Mouse (Mus musculus) kidney, postnatal 10 days (tissue): ENCODE data around the gene Simc1.
A peak's percentile ranks its signal among the peaks of the same experiment; 100 is the strongest.

Experiments used
- DNase-seq: peaks from one replicate; pipeline ENCODE4 v3.0.0; 2021; ENCODE audit warnings: mixed read lengths

Gene Simc1

DNA sequence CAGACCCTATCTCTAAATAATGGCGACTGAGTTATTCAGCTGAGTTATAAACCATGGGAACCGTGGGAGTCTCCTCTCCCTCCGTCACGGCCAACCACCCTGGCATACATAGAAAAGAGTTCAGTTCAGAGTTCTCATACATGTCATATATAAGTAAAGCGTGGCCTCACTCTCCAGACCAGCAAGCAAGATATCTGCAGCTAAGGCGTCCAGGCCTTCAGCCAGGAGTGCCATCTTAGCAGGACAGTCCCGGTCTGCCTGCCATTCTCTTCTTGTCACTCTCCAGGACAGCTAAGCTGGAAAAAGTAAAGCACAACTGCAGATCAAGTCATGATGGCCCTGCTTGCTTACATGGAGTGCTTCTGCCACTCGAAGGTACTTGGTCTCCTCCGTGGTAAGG, 52.6 kb downstream of the Simc1 start:
- no peak for DNase-seq

DNA sequence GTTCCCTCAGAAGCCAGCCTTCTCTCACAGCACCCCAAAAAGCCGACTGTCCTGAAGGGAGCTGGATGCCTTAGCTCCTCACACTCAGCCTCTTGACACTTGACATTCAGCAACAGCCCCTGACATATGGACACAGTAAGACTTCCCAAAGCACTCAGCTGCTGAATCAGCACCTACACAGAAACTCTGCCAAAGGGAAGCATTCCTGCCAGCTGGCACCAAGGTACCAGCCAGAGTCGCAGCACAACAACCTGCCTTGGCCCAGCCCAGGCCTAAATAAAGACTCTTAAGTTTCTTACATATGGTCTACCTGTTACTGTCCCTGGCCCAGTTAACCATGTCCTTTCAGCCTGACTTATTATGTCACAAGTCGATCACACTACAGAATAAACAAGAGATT, 53.2 kb downstream of the Simc1 start:
- peak; percentile 35 for DNase-seq

DNA sequence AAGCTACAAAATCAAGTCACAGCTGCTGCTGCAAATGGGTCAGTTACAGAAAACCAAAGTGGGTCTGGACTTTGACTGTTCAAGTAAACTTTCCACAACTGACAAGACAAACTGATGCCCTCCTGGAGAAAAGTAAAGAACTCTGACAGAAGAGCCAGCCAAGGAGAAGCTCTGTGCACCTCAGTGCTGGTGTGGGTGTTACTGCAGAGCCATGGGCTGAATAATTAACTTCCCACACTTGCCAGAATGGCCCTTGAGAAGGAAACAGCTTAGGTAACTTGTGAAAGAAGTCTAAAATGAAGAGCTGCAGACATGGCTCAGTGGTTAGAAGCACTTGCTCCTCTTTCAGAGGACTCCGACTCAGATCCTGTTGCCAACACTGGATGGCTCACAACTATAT, 54.1 kb downstream of the Simc1 start:
- DNase-seq, result no peak

DNA sequence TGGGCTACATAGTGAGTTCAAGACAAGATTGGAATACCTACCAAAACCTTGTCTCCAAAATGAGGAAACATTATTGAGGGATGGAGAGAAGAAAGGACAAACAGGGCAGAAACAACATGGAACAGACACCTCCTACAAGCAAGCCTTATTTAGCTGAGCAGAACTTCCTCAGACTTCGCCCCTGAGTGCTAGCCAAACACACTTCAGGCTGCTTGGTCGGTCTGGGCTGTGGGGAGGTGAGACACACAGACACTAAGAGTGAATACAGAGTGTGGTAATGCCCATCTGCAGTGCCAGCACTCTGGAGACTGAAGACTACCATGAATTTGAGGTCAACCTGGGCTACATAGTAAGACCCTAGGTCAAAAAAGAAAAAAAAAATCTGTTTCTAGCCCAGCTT, 56.1 kb downstream of the Simc1 start:
- no peak for DNase-seq

DNA sequence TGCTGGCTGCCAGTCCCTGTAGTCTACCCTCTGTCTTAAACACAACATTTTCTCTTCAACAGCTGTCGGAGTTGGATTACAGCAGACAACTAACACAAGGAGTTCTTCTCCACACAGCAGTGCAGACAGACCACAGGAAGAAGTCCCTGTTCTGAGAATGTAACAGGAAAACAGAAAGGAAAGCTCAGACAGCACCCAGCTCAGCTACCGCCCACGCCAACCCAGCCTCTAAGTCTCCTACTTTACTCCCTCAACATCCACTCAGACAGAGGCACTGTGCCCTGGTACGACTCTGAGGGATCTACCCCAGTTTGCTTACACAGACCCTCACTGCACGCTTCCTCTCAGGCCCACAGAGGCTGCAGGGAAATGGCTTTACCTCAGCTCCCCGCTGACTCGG, 57.0 kb downstream of the Simc1 start:
- DNase-seq, result no peak

DNA sequence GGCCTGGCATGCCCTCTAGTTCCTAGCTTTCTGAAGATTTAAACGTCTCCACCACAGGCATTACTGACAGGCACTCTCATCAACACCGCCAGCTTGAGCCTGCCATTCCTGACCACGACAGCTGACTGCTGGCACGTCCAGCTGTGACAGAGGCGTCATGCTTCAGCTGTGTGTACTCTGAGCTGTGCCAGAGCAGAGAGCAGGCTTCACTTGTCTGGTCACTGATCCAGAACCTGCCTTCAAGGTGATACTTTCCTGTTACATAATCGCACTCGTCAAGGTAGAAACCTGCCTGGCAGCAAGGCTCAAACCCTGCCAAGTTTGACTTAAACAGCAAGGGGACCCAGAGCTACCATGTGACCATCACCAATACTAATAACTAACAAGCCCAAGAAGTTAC, 59.0 kb downstream of the Simc1 start:
- peak; percentile 73 for DNase-seq

DNA sequence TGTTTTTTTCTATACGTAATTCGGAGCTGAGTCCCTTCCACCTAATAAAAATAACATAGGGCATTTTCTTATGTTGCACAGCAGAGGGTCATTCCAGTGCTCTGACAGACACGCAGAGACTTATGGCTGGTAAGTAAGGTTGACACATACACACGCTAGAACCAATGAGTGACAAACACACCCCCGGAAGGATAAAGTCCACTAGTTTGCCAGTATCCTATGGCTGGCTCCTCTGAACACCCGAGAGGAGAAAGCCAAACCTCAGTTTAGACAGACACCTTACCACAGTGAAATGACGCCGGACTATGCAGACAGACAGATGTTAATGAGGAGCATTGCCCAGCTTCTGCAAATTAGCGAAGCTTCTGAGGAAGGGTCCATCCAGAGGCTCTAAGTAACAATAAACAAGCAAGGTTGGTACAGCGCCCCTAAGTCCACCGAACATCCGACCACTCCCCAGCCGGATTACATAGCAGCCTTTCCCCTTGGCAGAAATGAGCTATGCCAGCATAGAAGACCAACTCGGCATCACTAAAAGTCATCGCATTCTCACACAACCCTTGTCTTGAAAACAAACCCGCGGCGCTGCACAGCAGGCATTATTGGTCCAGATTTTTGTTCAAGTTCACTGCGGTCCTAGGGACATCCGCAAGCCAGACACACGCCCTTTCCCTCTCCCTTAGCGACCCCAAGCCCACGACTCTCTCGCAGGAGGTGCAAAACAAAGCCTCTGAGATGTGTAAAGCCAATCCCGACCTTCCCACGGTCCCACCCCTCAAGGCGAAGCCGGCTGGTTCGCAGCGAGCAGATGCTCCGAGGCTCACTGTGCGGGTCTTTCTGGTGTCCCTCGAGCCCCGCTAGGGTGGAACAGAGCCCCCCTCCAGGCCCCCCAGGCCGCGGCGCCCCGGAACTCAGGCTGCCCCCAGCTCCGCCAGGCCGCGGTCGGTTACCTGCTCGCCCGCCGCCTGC, 60.9 kb downstream of the Simc1 start:
- no peak for DNase-seq

DNA sequence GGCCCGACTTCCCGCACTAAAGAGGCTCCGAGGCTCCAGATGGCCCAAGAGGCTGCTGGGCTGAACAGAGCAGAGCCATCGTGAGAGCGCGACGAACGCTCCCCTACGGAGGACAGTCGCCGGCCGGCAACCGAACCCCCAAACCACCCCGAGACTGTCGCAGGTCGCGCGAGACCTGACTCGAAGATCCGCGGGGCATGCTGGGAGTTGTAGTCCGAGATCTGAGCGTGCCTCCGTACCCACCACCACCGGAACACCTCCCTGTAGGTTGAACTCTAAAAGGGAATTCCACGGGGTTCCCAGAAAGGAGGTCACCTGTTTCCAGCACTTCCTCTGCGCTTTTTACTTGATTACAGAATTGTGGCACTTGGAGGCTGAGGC, 61.6 kb downstream of the Simc1 start, which contains the start of gene 4833439L19Rik:
4833439L19Rik (minus strand) TSS at position 235 of the 381 bp plus-strand sequence.
- peak; percentile 98 for DNase-seq

DNA sequence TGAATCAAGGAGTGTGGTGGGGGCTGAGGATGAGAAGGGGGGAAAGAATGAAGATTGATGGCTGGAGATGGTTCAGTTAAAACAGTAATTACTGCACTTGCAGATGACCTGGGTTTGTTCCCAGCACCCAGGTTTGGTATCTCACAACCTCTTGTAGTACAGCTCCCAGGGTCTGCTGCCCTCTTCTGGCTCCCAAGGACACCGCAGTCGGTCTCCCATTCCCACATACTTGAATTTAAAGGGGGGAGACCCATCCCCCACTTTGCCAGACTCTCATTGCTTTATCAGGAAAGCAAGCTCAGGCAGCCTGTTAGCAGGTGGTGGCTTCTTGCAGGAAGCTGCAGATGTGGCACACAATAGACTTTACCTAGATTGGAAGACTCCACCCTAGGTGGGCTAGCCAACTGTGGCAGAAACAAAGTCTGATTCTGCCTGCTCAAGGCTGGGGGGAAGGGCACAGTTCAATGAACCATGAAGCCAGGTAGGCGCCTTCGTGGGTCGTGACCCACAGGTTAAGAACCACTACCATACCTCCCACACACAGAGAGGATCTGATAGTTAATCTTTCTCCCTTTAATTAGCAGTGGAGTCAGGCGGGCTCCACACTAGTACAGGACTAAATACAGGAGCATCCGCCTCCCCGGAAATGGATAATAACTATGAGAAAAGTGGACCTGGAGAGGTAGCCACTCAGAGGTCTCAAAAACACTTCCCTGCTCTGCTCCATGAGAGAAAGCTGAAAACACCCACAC, 62.2 kb downstream of the Simc1 start:
- peak; percentile 75 for DNase-seq

DNA sequence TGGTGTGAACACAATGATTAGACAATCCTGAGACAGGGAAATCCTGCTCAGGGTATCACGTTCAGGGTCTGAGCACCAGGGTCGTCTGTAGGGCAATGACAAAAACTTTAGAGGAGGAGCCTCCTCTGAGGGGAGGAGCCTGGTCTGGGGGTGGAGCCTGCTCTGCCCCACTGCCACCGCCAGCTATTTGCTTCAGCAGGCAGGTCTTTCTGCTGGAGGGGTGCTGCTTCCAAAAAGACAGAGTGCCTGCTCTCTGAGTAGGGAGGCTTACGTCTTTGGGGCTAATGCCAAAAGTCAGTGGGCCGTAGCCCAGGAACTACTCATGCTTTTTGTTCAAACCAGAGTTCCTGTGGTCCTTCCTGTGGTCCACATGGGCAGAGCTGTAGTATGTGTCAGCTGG, 64.8 kb downstream of the Simc1 start:
- DNase-seq, result no peak

DNA sequence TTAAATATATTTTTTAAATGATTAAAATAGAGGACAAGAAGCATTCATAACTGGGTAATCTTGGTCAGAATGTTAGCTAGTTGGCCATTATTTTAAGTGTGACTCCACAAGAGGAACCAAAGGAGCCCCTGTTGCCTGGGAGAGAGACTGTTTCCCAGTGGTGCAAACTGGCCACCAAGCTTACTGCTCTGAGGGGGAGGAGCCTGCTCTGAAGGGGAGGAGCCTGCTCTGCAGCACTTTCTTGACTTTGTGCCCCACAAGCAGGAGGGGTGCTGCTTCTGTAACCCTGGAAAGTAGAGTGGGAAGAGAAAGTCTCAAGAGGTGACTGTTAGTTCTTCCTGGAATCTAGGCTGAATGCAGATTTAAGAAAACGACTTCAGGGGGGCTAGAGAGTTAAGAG, 65.7 kb downstream of the Simc1 start:
- no peak for DNase-seq

DNA sequence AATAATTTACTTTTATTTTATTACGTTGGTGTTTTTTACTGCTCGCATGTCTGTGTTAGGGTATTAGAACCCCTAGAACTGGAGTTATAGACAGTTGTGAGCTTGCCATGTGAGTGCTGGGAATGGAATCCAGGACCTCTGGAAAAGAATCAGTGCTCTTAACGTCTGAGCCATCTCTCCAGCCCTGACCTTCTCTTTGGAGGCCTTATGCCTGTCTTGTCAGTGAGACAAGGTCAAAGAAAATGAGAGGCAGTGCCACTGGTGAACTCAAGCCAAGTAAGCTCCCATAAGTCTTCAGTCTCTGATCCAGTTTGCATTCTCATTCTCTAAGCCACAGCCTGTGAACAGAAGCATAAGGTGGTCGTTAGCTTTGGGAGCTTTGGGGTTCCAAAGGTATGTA, 67.2 kb downstream of the Simc1 start:
- no peak for DNase-seq

DNA sequence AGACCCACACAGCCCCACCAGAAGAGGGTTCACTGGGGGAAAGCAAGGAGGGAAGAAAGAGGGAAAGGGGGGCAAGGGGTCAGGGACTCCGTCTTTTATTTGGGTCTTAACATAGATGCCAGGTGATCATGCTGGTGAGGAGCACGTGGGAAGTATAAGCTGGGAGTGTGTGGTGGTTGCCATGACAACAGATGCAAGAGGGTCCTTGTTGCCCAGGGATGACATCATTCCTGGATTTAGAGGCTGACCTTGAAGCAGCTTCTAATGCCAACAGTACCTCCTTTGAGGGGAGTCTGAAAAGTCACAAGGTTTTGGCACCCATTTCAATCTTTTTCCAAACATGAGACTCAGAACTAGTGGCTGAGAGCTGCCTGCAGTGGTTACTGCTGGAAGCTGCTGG, 68.1 kb downstream of the Simc1 start:
- DNase-seq, result no peak

DNA sequence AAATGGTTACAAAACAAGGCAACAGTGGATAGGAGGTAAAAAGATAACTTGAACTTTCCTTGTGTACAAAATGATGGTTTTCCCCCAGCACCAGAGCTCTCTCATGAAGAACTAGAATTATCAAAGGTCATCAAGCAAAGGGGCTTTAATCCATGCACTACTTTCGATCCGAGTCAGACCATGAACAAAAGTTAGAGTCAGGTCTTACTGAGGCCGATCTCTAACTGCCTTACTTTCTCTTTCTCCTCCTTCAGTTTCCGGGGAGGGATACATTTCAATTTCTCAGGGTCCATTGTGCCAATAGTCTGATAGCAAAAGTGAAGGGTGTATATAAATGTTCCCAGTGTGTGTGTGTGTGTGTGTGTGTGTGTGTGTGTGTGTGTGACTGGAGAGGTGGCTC, 69.0 kb downstream of the Simc1 start:
- DNase-seq, result no peak

DNA sequence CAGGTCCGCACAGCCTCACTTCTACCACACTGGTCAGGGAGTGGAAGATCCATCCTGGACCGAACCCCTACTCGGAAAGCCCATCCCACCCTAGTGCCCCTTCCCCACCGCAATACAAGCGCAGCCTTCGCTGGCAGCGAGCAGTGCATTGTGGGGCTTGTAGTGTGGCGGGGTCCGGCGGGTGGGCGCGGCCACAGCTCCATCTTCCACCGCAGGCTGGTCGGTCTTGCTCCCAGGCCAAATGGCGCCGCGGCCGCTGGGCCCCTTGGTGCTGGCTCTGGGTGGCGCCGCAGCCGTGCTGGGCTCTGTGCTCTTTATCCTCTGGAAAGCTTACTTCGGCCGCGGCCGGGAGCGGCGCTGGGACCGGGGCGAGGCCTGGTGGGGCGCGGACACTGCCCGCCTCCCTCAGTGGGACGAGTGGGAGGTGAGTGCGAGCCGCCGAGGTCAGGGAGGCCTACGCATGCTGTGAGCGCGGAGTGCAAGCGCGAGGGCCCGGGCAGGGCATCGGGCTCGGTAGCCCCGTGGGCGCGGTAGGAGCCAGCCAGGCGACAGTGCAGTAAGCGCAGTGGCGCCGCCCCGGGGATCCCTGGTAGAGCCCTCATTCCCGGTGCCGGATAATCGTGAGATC, 71.4 kb downstream of the Simc1 start, which contains the start of gene Arl10:
Arl10 (plus strand) TSS at position 162 of the 628 bp plus-strand sequence.
- DNase-seq, result peak; percentile 88

DNA sequence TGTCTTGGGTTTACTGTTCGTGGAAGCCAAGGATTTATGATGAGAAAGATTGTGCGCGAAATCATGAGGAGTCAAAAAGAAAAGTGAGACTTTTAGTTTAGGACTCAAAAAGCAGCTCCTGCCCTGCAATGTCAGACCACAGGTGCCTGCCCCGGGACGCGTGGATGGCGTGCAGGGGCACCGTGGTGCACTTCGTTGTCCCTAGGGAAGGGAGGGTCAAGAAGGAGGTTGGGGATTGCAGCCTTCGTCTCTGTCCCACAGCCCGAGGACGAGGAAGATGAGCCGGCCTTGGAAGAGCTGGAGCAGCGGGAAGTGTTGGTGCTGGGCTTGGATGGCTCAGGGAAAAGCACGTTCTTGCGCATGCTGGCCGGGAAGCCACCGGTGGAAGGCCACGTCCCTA, 71.9 kb downstream of the Simc1 start:
- no peak for DNase-seq

DNA sequence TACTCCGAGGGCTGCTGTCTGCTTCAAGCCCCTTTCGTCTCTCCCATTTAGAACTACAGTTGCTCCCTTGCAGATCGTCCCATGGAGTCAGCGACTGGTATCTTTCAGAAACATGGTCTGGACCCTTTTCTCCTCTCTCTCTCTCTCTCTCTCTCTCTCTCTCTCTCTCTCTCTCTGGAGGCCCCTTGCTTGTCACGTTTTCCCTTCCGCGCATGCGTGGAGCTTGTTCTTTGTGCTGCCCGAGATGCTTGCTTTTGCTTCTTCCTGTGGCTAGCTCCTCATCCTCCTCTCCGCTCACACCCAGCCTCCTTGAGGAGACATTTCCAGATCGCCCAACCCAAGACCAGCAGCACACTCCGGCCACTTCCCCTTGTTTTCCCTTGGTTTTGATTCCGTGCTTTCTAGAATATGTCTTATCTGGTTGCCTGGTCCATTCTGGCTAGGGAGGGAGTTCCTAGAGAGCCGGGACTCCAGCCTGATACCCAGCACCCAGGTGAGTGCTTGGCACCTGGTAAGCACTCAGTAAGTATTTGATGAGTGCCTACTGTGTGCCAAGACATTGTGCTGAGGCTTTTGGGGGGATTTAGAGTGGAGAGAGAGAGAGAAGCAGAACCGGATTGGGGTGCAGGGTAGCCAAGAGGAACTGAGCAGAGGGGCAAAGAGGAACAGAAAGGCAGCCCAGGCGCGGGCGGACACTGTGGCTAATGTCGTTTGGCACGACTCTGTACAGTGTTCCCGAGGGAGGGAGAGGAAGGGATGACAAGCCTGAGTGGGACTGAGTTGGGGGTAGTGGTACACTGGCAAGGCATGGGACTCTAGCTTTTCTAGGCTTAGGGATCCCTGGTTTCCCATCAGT, 74.3 kb downstream of the Simc1 start:
- no peak for DNase-seq

DNA sequence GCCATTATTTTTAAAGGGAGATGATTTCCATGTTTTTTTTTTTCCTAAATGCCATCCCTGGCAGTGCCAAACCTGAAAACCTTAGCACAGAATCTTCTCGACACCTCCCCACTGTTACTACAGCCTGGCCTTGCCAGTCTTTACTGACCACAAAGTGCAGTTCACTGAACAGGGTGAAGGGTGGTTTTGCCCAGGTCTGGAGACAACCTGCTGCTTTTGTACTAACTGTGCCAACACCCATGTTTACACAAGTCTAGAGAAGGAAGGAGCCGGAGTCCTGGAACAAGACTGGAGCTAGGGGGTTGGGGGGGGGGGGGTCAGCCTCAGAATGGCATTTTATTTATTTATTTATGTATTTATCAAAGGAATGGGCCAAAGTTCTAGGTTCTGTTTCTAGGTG, 77.8 kb downstream of the Simc1 start:
- DNase-seq, result no peak

DNA sequence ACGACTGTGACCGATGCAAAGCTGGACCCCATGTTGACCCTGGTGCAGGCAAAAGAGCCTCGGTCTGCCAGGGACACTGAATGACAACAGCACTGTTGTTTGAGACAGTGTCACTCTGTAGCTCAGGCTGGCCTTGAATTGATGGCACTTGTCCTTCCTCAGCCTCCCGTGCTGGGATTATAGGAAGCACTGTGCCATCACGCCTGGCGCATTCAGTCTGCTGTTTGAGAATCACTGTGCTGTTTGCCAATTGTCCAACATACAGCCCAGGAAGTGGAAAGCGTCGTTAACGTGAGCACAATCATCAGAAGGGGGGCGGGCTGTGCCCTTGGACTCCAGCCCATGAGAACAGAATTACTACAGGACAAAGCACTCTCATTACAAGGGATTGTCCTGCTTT, 78.5 kb downstream of the Simc1 start:
- DNase-seq, result no peak

DNA sequence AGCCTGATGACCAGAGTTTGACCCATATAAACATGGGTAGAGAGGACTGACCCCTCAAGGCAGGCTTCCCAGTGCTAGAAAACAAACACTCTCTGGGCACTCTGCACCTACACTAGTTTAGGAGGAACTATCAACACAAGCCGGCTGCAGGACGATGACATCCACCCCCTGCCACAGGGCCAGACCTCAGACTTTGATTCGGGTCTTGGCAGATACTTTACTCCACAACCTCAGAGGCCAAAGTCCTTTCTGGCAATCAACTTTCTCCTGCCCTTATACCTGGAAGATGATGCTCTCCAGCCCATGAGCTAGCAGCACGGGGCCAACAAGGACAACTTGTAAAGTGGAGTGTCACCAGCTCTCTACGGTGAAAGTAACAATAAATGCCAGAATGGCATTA, 79.3 kb downstream of the Simc1 start:
- DNase-seq, result no peak

DNA sequence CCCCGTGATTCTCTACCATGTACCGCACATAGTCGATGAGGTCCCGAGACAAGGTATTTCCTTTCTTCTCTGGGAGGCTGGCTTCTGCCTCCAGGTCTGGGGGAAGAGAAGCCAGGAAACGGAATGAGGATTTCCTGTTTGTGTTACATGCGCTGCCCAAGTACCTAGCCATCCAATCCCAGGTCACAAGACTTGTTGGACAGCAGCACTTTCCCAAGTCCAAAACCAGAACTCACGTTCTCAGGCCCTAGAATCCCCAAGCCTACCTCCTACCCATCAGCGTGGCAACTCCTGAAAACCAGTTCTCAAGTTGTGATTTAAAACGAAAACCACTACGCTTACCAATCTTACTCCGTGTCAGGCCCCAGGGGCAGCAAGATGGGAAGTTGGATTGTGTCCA, 82.3 kb downstream of the Simc1 start:
- no peak for DNase-seq

DNA sequence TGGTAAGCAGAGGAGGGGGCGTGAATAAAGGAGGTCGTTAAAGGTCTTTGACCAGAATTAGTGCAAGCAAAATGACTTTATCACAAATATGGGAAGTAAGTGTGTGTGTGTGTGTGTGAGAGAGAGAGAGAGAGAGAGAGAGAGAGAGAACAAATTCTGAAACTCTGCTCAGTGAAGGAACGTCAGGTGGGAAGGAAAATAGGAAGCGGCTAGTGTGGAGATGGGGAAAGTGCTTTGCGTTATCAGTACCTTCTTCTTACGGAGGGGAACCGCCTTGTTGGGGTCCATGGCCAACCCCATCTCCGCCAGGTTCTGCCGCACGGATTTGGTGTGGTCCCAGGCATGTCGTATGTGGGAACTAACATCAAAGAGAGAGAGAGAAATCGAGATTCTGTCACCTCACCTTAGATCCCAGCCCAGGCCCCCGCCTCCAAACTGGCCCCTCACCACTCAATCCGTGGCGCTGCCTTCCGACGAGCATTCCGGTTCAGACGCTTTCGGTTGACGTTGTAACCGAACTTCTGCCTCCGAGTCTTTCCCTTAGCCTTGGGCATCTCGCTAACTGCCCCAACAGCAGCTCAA, 85.9 kb downstream of the Simc1 start:
- DNase-seq, result no peak
